Mouse (Mus musculus) telencephalon, adult 2 months (tissue): ENCODE data around the gene Ruvbl2.

ENCODE experiments used
- DNase-seq: peaks from one replicate; pipeline ENCODE4 v3.0.0-alpha.2; 2011; ENCODE audit warnings: low read depth, low spot score

The Ruvbl2 gene

DNA sequence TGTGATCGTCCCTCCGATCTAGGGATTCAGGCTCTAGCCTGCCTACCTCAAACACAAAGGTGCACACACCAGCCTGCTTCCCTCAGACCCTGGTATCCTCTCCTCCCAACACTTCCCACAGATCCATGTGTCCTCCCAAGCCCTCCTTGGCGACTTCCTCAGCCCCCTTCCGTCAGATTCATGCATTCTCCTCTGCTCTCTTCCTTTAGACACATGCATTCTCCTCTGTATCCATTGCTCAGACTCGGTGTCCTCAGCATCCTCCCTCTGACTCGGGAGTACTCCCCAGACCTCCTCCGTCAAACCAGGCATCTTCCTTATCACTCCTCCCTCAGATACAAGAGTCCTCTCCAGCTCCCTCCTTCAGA lies 4.1 kb downstream of the Ruvbl2 start:
- no peak for DNase-seq

GRCm38 (mm10) chr7:45426556-45426955 lies 11.3 kb downstream of the Ruvbl2 start:
- no peak for DNase-seq

- no peak for DNase-seq
Measured at GRCm38 (mm10) chr7:45421194-45421593, 16.7 kb downstream of the Ruvbl2 start.

DNA sequence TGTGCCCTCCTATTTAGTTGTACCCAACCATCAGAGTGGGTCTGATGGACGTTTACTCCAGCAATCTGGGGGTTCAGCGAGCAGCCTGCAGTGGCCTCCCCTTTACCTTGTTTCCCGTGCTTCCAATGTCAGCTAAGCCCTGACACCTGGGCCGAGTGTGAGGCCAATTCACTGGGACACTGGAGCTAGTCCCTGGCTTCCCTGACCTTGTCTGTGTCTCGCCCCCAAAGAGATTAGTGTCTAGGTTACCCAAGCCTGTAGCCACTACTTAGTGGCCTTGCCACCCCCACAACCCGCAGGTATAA lies 17.3 kb downstream of the Ruvbl2 start, which contains the start of gene Lhb:
Lhb (plus strand) TSS at position 206 of the 305 bp plus-strand sequence.
- DNase-seq = no peak

DNA sequence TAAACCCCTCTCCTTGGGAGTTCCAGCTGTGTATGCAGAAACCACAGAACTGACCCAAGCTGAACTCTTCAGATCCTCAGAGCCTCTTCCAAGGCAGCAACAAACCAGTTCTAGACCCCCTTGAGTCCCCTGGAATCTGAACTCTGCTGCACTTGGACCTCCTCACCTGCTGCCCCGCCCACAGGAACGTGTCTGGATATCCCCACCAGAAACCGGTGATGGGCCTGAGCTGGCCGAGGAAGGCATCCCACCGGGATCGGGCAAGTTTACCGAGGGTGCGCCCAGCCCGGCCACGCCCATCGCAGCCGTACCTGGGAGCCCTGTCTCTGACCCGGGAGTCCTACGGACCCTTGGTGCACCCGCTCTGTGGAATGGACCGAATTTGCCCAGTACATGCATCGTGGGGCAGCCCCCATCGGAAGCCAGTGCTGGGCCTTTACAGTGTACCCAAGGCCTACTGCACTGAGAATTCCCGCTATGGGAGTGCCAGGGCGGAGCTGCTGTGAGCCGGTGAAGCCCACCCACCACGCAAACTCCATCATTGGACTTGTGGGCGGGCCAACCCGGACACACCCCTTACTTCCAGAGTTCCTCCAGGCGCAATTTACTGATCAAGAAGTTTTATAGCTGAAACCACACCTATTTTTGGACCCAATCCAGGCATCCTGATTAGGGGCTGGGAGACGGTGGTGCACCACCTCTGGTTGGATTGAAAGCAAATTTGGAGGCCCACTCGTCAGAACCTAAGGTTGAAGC lies 17.9 kb downstream of the Ruvbl2 start:
- DNase-seq = no peak

DNA sequence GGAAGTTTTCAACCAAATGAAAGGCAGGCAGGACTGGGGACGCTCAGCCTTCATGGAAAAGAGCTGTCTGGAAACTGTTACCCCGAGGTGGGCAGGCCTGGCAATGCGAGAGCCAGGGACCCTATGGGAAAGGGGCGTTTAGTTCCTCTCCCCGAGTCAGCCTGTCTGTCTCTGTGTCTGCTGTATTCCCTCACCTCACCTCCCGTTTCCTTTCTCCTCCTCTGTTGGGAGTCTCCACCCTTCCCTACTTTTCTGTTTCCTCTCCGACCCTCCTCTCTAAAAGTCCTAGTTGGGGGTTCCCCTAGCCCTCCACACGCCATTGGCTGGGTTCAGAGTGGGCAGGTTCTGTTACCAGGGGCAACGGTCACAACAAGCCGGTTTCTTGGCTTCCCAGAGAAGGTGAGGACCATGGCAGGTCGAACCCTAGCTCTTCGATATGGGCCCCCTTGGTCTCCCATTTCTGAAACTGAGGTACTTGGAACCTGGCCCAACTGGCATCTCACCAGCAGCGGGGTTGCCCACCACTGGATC lies 19.9 kb downstream of the Ruvbl2 start:
- DNase-seq = no peak

DNA sequence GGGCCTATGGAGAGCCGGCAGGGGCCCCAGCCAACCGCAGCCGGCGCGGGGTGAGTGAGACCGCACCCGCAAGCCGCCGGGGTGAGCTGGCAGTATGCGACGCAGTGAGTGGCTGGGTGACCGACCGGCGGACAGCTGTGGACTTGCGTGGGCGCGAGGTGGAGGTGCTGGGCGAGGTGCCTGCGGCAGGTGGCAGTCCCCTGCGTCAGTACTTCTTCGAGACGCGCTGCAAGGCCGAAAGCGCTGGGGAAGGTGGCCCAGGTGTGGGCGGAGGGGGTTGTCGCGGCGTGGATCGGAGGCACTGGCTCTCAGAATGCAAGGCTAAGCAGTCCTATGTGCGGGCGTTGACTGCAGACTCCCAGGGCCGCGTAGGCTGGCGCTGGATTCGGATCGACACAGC lies 22.3 kb downstream of the Ruvbl2 start:
- DNase-seq = no peak

DNA sequence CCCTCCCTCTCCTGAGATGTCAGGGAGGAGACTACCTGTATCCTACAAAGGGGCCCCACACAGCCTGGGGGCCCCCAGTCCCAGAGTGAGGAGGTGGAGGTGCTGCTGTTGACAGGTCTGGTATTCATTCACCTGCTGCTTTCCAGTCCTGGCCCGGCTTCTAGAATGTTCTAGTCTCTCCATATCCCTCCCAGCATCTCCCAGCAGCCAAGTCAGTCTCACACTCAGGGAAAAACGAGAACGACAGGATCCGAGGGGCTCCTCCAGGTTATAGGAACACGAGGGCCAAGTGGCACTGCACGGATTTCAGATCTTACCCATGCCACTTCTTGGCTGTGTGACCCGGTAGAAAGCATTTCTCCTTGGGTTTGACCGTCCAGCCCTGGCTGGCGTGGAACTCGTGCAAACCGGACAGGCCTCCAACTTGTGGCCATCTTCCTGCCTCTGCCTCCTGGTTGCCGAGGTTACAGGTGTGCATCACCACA lies 23.1 kb downstream of the Ruvbl2 start:
- DNase-seq = no peak

GRCm38 (mm10) chr7:45413864-45414739 lies 23.8 kb downstream of the Ruvbl2 start:
- no peak for DNase-seq

- no peak for DNase-seq
Measured at GRCm38 (mm10) chr7:45413113-45413863, 24.6 kb downstream of the Ruvbl2 start, which contains the start of gene Ntf5. Ntf5 (plus strand) TSS chr7:45413695.

DNA sequence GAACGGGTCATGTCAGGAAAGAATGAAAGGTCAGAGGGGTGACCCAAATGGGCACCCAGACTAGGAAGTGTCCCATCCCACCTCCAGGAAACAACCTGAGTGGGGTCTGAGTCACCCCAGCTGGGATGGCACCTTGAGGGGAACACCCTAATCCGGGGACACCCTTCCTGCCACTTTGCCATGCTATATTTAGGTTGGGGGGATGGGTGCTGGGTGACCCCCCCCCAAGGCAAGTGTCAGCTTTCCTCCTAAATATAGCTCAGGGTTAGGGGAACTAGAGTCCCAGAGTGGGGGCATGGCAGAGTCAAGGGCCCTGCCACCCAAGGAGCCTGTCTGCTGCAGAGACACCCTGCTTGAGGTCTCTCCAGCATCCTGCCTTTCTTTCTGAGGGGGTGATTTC lies 25.5 kb downstream of the Ruvbl2 start:
- no peak for DNase-seq

DNA sequence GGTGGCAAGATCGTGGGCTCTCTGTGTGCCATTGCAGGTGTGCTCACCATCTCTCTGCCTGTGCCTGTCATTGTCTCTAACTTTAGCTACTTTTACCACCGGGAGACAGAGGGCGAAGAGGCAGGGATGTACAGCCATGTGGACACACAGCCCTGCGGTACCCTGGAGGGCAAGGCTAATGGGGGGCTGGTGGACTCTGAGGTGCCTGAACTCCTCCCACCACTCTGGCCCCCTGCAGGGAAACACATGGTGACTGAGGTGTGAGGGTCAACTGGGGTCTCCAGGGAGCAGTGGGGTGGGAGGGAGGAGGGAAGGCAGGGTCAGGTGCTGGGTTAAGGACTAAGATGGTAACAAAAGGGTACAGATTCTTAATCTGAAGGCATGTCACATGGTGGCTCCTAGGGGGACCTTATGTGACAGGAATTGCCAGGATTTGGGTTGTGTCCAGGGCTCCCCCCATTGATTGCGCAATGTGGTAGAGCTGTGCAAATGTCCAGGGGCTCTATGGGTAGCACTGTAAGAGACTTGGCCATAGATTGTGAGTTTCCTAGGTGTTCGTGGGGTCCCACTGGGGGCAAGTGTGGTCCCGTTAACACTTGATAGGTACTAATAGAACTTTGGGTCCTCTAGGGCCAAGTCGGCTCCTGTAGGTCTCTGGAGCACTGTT lies 28.3 kb downstream of the Ruvbl2 start:
- no peak for DNase-seq

- no peak for DNase-seq
Measured at GRCm38 (mm10) chr7:45408949-45409348, 28.9 kb downstream of the Ruvbl2 start.

DNA sequence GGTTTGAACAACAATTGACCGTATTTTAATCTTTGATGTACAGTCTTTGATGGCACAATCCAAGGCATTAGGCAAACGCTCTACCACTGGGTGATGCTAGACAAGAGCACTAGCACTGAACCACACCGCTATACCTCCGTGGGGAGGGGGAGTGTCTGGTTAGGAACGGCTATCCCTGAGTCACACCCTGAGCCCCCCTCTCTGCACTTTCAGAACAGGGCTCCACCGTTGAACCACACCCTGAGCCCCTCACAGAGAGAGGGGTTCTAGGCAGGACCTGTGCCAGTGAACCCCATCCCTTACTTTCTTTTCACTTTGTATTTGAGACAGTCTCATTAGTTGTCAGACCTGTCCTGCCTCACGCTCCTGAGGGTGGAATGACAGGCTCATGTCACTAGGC lies 29.5 kb downstream of the Ruvbl2 start:
- no peak for DNase-seq

GRCm38 (mm10) chr7:45407836-45408235 lies 30.1 kb downstream of the Ruvbl2 start:
- no peak for DNase-seq

DNA sequence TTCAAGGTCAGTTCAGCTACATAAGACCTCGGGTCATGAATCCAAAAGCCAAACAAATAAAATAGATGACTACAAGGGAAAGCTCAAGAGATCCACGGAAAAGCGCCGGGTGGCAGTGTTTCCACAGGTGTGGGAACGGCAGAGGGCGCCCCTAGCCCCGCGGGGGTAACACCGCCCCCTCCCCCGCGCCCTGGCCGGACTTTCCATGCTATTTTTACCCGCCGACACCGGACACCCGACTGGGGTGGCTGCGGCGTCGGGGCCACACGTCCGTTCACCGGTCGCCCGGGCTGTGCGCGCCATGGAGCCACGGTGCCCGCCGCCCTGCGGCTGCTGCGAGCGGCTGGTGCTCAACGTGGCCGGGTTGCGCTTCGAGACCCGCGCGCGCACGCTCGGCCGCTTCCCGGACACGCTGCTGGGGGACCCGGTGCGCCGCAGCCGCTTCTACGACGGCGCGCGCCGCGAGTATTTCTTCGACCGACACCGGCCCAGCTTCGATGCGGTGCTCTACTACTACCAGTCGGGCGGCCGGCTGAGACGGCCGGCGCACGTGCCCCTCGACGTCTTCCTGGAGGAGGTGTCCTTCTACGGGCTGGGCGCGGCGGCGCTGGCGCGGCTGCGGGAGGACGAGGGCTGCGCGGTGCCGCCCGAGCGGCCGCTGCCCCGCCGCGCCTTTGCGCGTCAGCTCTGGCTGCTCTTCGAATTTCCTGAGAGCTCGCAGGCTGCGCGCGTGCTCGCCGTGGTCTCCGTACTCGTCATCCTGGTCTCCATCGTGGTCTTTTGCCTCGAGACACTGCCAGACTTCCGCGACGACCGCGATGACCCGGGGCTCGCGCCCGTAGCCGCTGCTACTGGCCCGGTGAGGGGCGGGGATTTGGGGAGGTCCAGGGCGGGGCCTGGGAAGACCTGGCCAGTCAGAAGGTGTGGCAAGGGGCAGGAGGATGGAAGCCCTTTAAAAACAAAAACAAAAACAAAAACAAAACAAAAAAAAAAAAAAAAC lies 31.4 kb downstream of the Ruvbl2 start:
- no peak for DNase-seq

GRCm38 (mm10) chr7:45405091-45406075 lies 32.5 kb downstream of the Ruvbl2 start, which contains the start of gene Kcna7:
Kcna7 (plus strand) TSS chr7:45405653.
- no peak for DNase-seq

- DNase-seq = no peak
Measured at GRCm38 (mm10) chr7:45403532-45404261, 34.2 kb downstream of the Ruvbl2 start.
